In the genomic region with DNA sequence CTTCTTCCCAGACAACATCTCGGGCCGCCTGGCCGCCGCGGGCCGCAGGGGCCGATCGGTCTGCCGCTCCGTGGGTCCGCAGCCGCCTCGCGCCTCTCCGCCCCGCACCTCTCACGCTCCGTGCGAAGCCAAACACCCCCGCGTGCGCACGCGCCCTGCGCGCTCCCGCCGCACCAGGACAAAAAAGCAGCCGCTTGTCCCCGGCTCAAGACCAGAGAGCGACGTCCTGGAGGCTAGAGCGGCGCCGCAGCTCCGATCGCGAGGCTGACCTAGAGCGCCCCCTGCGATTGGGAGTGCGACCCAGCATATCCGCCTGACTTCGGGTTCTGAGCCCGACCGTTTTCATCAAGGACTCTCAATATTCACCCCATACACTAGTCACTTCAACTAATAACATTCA, we compare ENCODE assay signal across 7 mouse cellular contexts. TPM values are rescaled to one million over a fixed set of nuclear protein-coding genes. Genes with fewer than 3 reads are reported as not detected.
A peak's percentile ranks its signal among the peaks of the same experiment; 100 is the strongest.
DNase-seq lines count a peak whose midpoint lies in the region; ATAC-seq lines count a peak whose summit lies in the region.

Gene Kdm1a, minus strand, starts transcription at position 156 of the 400 bp plus-strand sequence.

- peak; percentile 84 for ATAC-seq in intestine, embryonic 16.5 days
- peak; percentile 85 for ATAC-seq in midbrain, embryonic 11.5 days (ENCODE audit: low FRiP score)

- peak within 1 kb of the TSS; percentile 89 for H3K27ac ChIP-seq in intestine, embryonic 16.5 days (ENCODE audit: low read length)
- peak within 1 kb of the TSS; percentile 79 for H3K27ac ChIP-seq in midbrain, embryonic 11.5 days (ENCODE audit: low read depth, low read length)

- H3K4me2 ChIP-seq in intestine, embryonic 16.5 days (ENCODE audit: low read depth, low read length) = peak within 1 kb of the TSS; percentile 68
- H3K4me2 ChIP-seq in midbrain, embryonic 11.5 days = peak within 1 kb of the TSS; percentile 55

- peak within 1 kb of the TSS; percentile 99 for H3K9ac ChIP-seq in intestine, embryonic 16.5 days (ENCODE audit: low read depth, low read length)
- H3K9ac ChIP-seq in midbrain, embryonic 11.5 days (ENCODE audit: low read length) = peak within 1 kb of the TSS; percentile 99

- H3K4me3 ChIP-seq in intestine, embryonic 16.5 days (ENCODE audit: low read length) = peak within 1 kb of the TSS; percentile 93
- peak within 1 kb of the TSS; percentile 99 for H3K4me3 ChIP-seq in midbrain, embryonic 11.5 days (ENCODE audit: low read depth, low read length)

- peaks cover 12% of the 10 kb centered on the region; the same call in 1 of the 2 replicates for H3K4me1 ChIP-seq in intestine, embryonic 16.5 days (ENCODE audit: control insufficient read depth, insufficient read depth, low read length)
- H3K4me1 ChIP-seq in midbrain, embryonic 11.5 days (ENCODE audit: control insufficient read depth, insufficient read depth, low read length) = peaks cover 9% of the 10 kb centered on the region

- no peaks in the 10 kb centered on the region for H3K9me3 ChIP-seq in intestine, embryonic 16.5 days (ENCODE audit: control insufficient read depth, low read length)
- no peaks in the 10 kb centered on the region; the same call in 1 of the 2 replicates for H3K9me3 ChIP-seq in midbrain, embryonic 11.5 days (ENCODE audit: control insufficient read depth, low read length)

- intact Hi-C loops in left cerebral cortex, postnatal 36 days (cut with DNase I) = loop anchor here (5.0 kb wide), 2 partner anchors 145 to 550 kb away; partner anchors contain the start of gene Rpl11

- H3K36me3 ChIP-seq in intestine, embryonic 16.5 days (ENCODE audit: control insufficient read depth, insufficient read depth, low read length) = no peaks in the 10 kb centered on the region
- H3K36me3 ChIP-seq in midbrain, embryonic 11.5 days (ENCODE audit: control insufficient read depth, insufficient read depth, low read length) = no peaks in the 10 kb centered on the region

- peak; percentile 90 for DNase-seq in adrenal gland, adult 8-10 months
- peak; percentile 97 for DNase-seq in embryo, embryonic 9.5 days (ENCODE audit: extremely low spot score)
- DNase-seq in gastrocnemius, postnatal 4 days (ENCODE audit: low spot score in 2 of 2) = peak; percentile 90 to 96
- DNase-seq in left cerebral cortex, postnatal 36 days (ENCODE audit: low spot score in 2 of 2) = peak; percentile 95
- DNase-seq in midbrain, embryonic 11.5 days (ENCODE audit: low spot score, missing footprints) = peak; percentile 100
- DNase-seq in skeletal muscle tissue, adult 2 months (ENCODE audit: low read depth, low spot score) = peak; percentile 90

- H3K27me3 ChIP-seq in intestine, embryonic 16.5 days (replicated peaks; ENCODE audit: control insufficient read depth, insufficient read depth, low read length) = no peaks in the 10 kb centered on the region
- H3K27me3 ChIP-seq in midbrain, embryonic 11.5 days (ENCODE audit: control insufficient read depth, insufficient read depth, low read length) = no peaks in the 10 kb centered on the region

- under 1% methylated on average over 45 of the region's 45 CpGs for WGBS in intestine, embryonic 16.5 days
- WGBS in midbrain, embryonic 11.5 days = under 1% methylated on average over 32 of the region's 45 CpGs

RNA-seq across cellular contexts. Expression of gene Kdm1a, which starts in this region (rescaled TPM):
- total RNA-seq in adrenal gland, adult 8-10 months (2022) = 10 to 100 TPM; 45.5 to 57.8 (median 49.5) TPM
- 10 to 100 TPM; 48.6 to 52.3 TPM for total RNA-seq in gastrocnemius, postnatal 4 days (2021)
- 14.0 and 14.3 TPM in 2 replicates for polyA plus RNA-seq in intestine, embryonic 16.5 days (2015; fragmentation: Nextera tagmentation; extraction: Ambion mirVana)
- 10 to 100 TPM; 95.6 to 96.1 TPM for total RNA-seq in left cerebral cortex, postnatal 36 days (2021)
- polyA plus RNA-seq in midbrain, embryonic 11.5 days (2014; fragmentation: Nextera tagmentation; extraction: Ambion mirVana) = 89.6 and 92.3 TPM in 2 replicates

Comparison
In these comparisons a context has a peak if more than half of its experiments do, and no peak if none do; other contexts are left out.
1. Peak in every context shown above with its lines: DNase-seq, ATAC-seq, H3K4me3 ChIP-seq and H3K27ac ChIP-seq.